Mouse (Mus musculus): Measurements from ENCODE around the gene Bach2.

The Bach2 gene

DNA sequence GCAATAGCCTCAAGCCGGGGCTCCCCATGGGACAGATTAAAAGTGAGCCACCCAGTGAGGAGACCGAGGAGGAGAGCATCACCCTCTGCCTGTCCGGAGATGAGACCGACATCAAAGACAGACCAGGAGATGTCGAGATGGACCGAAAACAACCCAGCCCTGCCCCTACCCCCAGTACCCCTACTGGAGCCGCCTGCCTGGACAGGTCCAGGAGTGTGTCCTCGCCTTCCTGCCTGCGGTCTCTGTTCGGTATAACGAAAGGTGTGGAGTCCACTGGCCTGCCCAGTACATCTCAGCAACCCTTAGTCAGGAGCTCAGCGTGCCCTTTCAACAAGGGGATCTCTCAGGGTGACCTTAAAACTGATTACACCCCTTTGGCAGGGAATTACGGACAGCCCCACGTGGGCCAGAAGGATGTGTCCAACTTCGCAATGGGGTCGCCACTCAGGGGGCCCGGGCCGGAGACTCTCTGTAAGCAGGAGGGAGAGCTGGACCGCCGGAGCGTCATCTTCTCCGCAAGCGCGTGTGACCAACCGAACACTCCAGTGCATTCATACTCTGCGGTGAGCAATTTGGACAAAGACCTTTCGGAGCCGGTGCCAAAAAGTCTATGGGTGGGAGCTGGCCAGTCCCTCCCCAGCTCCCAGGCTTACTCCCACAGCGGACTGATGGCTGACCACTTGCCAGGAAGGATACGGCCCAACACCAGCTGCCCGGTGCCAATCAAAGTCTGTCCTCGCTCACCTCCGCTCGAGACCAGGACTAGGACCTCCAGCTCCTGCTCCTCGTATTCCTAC, 323.9 kb downstream of the Bach2 start:
- no peak for DNase-seq (ENCODE audit: low spot score in 2 of 2)

DNA sequence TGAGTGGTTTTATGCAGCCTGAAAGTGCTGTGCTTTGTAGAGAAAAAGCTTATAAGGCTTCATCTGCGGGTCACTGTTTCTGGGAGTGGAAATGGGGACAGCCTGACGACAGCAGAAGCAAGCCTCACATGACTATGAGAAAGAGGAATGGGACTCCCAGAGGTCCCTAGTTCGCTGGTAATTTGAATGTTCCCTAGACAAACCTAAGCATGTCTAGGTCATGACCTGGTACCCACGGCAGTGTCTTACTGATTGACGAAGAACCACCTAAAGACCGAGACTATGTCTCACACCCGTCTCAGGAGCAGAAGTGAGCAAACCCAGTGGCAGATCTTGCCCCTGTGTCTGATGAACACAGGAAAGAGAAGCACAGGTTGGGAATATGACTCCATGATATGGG, 325.8 kb downstream of the Bach2 start:
- DNase-seq (ENCODE audit: low spot score in 2 of 2): no peak

DNA sequence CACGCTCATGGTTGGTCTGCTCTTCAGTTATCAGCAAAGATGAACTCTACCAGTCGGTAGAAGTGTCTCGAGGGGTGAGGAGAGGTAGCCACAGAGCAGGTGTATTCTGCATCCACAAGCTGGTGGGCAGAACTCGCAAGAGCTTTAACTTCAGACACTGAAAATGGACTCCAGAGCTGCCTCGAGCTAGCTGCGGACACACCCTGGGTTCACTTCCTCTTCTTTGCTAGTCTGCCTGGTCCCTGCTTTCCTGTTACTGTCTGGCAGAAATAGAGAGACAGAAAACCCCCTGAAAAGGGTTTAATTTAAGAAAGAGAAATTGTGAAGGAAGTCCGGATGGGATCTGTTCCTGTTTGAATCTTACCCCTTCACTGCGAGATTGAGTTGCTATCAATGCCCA, 326.3 kb downstream of the Bach2 start:
- DNase-seq (ENCODE audit: low spot score in 2 of 2): no peak

DNA sequence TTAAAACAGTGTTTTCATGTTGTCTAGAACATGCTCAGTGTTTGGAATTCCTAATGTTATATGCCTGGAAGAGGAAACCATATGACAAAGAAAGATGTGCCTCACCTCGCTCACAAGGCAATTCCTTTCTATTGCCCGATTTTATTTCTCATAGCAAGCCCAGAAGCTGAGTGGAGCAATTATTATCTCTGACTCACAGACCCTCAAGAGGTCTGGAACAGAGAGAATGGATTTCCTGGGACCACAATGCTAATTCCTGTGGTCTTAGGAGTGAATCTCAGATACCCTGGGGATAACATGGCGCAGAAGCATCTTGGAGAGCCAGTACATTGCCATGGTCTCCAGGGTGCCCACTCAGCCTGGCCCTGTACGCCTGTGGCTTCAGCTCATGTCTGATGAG, 330.4 kb downstream of the Bach2 start:
- DNase-seq (ENCODE audit: low spot score in 2 of 2): no peak

DNA sequence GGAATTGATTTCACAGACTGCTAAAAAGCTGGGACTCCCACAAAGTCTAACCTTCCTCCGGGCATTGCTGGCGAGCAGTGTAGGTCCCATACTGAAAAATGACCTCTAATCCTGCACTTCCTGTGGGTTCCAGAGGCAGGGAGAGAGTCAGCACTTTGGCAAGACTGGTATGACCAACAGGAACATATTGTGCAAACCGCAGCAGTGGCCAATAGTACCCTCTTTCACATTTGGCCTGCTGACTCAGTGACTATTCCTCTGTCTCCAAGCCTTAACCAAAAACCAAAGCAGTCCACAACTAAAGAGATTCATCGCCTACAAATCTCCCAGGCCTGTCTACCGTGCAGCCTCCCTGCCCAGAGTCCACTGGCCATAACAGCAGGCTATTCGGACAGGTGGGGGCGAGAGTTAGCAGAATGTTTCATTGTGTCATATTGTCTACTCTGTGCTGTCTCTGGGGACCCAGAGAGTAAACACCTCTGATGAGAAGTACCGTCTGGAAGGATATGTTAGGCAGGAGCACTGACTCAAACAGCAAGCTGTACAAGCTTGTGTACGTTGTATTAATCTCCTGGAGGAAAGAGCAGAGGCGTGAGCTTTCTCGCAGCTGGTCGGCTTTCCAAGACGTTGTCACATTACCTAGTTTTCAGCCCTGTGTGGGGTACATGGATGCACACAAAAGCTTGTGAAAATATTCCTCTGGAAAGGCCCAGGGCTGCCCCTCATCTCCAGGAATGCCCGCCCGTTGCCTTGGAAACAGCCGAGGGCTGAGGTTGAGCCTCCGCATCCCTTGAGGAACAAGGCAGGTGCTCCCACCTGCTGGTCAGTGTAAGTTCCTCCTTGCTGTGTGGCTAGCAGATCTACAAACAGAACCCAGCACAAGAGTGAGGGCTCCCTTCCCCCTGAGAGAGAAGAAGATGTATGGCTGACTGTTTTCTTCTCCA, 331.7 kb downstream of the Bach2 start:
- peak; percentile 20 to 24 for DNase-seq (ENCODE audit: low spot score in 2 of 2)

DNA sequence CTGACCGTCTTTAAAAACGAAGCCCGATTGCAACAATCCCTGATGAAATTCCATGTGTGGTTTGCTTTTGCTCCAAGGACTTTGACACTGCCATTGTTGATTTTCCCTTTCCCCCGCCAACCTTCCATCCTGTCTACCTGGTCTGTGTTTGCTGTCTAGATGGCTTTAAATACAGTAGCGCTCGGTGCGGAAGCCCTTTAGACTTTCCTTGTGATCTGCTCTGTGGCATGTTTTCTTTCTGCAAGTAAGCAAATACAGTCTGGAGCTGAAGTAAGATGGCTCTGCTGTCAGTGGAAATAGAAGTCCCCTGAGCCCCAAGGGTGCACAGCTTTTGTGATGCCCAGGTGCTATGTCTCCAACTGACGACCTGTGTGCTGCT, 332.3 kb downstream of the Bach2 start:
- DNase-seq (ENCODE audit: low spot score in 2 of 2): no peak

DNA sequence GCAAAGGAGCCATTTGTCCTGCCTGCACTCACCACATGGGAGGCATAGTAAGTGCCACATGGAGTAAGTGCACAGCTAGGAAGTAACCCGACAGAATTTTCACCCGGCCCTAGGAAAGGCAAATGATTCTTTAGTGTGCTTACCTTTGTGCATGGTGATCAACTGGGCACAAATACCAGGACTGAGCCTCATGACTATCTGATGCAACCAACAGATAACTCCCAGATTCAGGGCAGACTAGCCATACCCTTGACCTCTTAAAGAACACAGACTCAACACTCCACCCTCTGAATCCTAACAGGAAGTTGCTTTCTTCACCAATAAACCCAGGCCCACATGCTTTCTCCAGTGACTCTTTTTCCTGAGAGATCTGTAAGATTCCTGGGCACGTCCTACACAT, 332.8 kb downstream of the Bach2 start:
- DNase-seq (ENCODE audit: low spot score in 2 of 2): no peak

DNA sequence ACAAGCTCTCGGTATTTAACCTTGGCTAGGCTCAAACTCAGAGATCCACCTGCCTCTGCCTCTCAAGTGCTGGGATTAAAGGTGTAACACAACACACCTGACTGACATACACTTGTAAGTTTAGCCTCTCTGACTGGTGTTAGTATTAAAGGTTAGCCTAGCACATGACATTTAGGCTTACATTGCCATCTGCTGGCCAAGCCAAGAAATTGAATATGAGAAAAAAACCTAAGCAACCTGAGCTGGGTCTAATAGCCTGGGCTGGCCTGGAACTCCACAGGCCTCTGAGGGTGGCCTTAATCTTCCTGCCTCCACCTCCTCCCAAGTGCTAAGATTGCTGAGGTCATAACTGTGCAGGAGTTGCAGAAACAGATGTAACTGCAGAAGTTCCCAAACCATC, 333.5 kb downstream of the Bach2 start:
- DNase-seq (ENCODE audit: low spot score in 2 of 2): peak in 1 of 2 experiments; percentile 24

DNA sequence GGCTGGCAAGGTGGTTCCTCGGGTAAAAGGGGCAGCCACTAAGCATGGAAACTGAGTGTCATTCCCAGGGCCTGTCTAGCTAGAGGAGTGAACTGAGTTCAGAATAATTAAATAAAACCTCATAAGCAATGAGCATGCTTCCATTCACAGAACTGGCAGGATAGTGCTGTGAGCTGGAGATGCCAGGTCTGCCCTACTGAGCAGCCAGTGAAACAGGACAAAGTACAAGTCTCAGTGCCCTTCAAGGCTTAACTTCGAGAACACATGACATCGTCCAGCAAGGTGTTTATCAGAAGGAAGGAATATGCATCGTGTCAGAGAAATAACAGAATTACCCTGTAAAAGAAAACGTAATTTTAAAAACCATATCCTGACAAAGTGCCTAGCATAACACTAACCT, 335.0 kb downstream of the Bach2 start:
- no peak for DNase-seq (ENCODE audit: low spot score in 2 of 2)

DNA sequence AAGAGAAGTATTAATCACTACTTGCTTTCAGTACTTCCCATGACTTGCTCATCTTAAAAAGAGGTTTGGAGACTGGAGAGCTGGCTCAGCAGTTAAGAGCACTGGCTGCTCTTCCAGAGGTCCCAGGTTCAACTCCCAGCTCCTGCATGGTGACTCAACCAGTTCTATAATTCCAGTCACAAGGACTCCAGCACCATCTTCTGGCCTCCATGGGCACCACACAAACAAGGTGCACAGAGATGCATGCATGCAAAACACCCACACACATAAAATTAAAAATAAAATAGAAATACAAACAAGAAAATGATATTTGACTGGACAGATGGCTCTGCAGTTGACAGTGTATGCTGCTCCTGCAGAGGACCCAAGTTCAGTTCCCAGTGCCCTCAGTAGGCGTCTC, 336.0 kb downstream of the Bach2 start:
- no peak for DNase-seq (ENCODE audit: low spot score in 2 of 2)

DNA sequence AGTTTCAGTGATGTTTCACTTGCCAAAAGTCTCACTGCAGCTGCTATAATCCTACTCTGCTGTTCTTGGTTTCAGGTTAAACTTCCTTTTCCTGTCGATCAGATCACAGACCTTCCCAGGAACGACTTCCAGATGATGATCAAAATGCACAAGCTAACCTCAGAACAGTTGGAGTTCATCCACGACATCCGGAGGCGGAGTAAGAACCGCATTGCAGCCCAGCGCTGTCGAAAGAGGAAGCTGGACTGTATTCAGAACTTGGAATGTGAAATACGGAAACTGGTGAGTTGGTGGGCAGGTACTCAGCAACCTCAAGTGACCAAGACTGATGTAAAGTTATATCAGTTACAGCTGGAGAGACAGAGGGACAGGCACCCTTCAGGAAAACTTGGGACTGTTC, 336.6 kb downstream of the Bach2 start:
- DNase-seq (ENCODE audit: low spot score in 2 of 2): no peak

DNA sequence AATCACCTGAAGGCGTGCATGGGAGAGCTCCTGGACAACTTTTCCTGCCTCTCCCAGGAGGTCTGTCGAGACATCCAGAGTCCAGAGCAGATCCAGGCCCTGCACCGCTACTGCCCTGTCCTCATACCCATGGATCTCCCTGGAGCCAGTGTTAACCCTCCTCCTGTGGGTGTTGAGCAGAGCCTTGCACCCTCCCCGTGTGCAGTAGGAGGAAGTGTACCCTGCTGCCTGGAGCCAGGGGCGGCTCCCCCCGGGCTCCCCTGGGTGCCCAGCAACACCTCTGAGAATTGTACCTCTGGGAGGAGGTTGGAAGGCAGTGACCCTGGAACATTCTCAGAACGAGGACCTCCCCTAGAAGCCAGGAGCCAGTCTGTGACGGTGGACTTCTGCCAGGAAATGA, 341.2 kb downstream of the Bach2 start:
- DNase-seq (ENCODE audit: low spot score in 2 of 2): no peak

DNA sequence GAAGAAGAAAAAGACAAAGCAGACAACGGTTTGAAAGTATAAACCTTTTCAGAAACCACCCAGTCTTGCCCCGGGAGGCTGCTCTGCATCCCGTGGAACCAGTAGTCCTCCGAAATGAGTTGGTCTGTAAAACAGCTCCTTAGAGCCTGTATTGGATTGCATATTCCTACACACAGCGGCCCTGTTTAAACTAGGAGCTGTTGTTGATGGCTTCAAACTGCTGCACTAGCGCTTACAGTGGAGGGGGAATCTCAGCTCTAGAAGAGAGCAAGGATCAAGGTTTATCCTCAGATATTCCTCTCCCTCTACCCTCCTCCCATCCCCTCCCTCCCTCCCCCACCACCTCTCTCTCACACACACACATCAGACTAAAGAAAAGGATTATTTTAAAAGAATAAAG, 345.6 kb downstream of the Bach2 start:
- DNase-seq (ENCODE audit: low spot score in 2 of 2): no peak

DNA sequence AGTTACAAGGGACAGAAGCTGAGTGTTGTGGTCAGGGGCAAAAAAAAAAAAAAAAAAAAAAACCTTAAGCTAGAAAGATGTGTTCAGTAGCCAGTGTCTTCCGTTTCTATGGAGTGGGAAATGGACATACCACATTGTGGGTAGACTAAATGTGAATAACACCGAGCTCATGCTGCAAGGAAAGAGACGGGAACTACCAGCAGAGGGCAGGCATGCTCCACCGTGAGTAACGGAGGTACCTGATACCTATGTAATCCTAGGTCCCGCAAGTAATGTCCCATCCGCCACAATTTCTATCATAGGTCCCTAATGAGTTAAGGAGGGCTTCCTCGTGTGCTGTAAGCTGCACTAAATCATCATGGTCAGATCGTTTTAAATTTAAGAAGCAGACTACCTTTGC, 348.0 kb downstream of the Bach2 start:
- DNase-seq (ENCODE audit: low spot score in 2 of 2): peak in 1 of 2 experiments; percentile 24

DNA sequence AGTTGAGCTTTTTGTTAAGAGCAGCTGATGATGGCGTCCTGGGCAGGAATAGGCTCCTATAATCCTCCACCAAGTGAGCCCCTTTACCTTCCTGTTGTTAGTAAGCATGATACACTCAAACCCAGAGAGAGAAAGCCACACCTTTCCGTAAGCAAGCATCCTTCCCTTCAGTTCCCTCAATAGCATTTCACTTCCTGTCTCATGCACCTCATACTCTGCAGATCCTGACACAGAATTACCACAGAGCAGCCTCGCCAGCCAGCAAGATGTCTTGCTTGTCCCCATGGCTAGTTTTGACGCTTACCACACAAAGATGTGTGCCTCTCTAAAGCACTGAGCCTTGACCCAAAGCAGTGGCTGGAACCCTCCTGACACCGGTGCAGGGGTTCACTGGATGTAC, 348.9 kb downstream of the Bach2 start:
- DNase-seq (ENCODE audit: low spot score in 2 of 2): no peak

DNA sequence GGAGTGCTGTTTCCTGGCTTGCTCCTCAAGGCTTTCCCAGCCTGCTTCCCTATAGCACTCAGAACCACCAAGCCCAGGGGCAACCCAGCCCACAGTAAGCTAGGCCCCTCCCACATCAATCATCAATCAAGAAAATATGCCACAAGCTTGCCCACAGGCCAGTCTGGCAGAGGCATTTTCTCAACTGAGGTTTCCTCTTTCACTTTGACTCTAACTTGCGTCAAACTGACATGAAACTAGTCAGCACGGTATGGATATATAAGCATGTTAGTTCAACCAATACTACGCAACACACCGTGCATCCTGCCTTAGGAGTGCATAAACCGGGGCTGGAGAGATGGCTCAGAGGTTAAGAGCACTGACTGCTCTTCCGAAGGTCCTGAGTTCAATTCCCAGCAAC, 349.6 kb downstream of the Bach2 start:
- DNase-seq (ENCODE audit: low spot score in 2 of 2): no peak

DNA sequence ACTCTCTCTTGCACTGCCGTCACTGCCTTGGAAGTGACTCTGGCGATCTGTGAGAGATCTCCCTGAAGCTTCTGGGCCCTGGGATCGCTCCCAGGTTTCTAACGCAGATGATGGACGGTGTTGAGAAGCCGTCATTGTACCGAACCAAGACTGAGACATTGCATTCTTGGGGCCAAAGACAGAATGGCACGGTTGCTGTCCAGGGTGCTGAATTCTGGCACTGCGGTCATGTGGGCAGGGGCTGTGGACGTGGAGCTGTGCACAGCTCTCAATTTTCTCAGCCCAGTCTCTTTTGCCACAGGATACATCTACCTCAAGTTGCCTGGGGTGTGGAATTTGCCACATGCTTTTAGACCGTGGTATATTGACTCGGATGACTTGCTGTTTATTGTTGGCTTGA, 362.5 kb downstream of the Bach2 start:
- DNase-seq (ENCODE audit: low spot score in 2 of 2): no peak

DNA sequence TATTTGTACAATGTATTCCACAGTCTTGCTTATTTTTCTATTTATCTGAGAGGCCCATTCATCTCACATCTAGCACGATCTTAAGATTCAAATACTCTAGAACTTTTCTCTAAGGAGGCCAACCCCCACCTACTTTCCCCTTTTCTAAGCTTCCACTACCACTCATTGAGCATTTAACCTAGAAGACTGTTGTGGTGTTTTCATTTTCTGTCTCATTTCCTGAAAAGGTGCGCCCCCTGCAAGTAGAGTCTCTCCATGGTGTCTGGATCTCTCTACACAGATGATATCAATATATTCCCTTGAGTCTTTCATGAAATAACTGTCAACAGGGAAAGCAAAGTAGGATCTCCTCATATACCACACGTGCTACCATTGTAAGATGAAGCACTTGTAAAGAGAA, 364.1 kb downstream of the Bach2 start, which contains the start of gene Gja10:
Gene Gja10 (minus strand): TSS at position 101 of the 400 bp plus-strand sequence.
- no peak for DNase-seq (ENCODE audit: low spot score in 2 of 2)

DNA sequence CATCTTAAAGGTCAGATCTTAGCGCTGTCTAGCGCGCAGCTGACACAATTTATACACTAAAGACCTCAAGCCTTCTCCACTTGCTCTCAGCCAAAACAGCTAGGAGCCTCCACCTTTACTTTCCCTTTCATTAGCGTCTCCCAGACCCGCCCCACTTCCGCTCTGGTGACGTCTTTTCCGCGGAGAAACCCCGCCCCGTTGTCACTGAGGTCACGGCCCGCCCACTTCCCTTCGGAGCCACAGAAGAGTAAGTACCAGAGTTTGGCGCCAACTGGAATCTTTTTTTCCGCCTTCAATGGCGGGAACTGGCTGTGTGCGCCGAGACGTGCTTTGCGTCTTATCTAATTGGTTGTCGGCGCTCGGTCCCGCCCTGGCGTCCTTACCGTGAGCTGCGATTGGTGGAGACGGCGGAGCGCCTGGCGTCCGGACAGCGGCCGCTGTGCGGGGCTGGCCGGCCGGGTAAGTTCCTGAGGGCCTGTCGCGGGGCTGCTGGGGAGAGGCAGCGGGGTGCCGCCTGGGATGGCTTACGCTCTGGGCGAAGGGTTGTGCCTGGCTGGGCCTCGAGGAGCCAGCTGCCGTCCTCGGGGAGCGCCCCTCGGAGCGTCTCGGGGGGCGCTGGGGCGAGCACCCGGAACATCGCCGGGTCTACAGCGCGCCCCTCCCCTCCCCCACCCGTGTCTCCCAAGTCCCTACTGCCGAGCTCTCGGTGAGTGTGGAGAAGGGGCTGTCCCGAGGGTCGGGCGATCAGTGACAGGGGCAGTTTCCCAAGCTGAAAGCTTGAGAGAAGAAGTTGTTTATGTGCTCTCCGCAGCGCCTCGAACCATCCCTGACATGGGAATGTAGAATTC, 376.7 kb downstream of the Bach2 start, which contains the start of gene Casp8ap2:
Gene Casp8ap2 (plus strand): TSS at position 418 of the 848 bp plus-strand sequence.
- peak; percentile 99 to 100 for DNase-seq (ENCODE audit: low spot score in 2 of 2)

DNA sequence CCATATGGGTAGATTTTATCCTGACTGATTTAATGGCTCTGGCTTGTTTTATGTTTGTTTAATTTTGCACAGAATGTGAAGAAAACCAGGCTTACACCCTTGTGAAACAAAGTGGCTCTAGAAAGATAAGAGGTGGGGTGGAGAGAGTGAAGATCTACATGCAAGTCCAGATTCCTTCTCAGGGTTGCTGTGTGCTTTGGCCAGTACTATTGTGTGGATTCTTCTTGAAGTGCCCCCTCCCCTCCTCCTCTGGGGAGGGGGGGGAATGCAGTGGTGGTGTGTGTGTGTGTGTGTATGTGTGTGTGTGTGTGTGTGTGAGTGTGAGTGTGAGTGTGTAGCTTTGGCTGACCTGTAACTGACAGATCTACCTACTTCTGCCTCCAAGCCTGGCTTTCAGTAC, 383.0 kb downstream of the Bach2 start:
- DNase-seq (ENCODE audit: low spot score in 2 of 2): no peak
